Mouse (Mus musculus): Measurements from ENCODE around the gene Gm13697. TPM values are rescaled to one million over a fixed set of nuclear protein-coding genes. Genes with fewer than 3 reads are reported as not detected.

The Gm13697 gene
- polyA plus RNA-seq, 1 experiment from 2014 or later: not detected

Other genes starting within 250 kb of the Gm13697 start
- 69.8 and 79.0 TPM in 2 replicates for gene Fam171b, start 172.1 kb upstream of the Gm13697 start, polyA plus RNA-seq (2015; fragmentation: Nextera tagmentation; extraction: Ambion mirVana)
- not detected in 2 replicates for gene Zswim2, start 43.5 kb upstream of the Gm13697 start, polyA plus RNA-seq (2015; fragmentation: Nextera tagmentation; extraction: Ambion mirVana)
- not detected in 2 replicates for gene Gm13698, start 29.1 kb upstream of the Gm13697 start, polyA plus RNA-seq (2015; fragmentation: Nextera tagmentation; extraction: Ambion mirVana)
- not detected in 2 replicates for gene Gm13693, start 23.2 kb upstream of the Gm13697 start, polyA plus RNA-seq (2015; fragmentation: Nextera tagmentation; extraction: Ambion mirVana)
- gene Gm13695, start 17.4 kb upstream of the Gm13697 start, polyA plus RNA-seq (2015; fragmentation: Nextera tagmentation; extraction: Ambion mirVana): not detected in 2 replicates
- not detected in 2 replicates for gene Gm13696, start 11.6 kb upstream of the Gm13697 start, polyA plus RNA-seq (2015; fragmentation: Nextera tagmentation; extraction: Ambion mirVana)
- not detected in 2 replicates for gene Gm13694, start 5.8 kb upstream of the Gm13697 start, polyA plus RNA-seq (2015; fragmentation: Nextera tagmentation; extraction: Ambion mirVana)
- not detected in 2 replicates for gene Gm13691, start 5.8 kb downstream of the Gm13697 start, polyA plus RNA-seq (2015; fragmentation: Nextera tagmentation; extraction: Ambion mirVana)